Mouse (Mus musculus): Measurements from ENCODE around the gene Ccnc. TPM values are rescaled to one million over a fixed set of nuclear protein-coding genes. Genes with fewer than 3 reads are reported as not detected.
A peak's percentile ranks its signal among the peaks of the same experiment; 100 is the strongest.

The Ccnc gene
- polyA plus RNA-seq, 1 experiment from 2014 or later = 72.1 TPM

- WGBS = 94% methylated on average over 12 of the region's 12 CpGs
- no peak overlapping the region for H3K4me3 ChIP-seq
- H3K4me2 ChIP-seq = no peak overlapping the region
- H3K4me1 ChIP-seq = peaks cover 10% of the 10 kb centered on the region; the same call in 1 of the 2 replicates
- no peaks in the 10 kb centered on the region for H3K27me3 ChIP-seq
- ATAC-seq = no peak
- peaks cover 44% of the 10 kb centered on the region for H3K36me3 ChIP-seq (ENCODE audit: poor library complexity, severe bottlenecking)
- no peak overlapping the region for H3K27ac ChIP-seq
- no peak overlapping the region for H3K9ac ChIP-seq
- H3K9me3 ChIP-seq (replicated peaks) = no peaks in the 10 kb centered on the region
Measured at GRCm38 (mm10) chr4:21780816-21781726, 53.6 kb downstream of the Ccnc start.

- ATAC-seq = no peak
Measured at GRCm38 (mm10) chr4:21786268-21786667, 58.8 kb downstream of the Ccnc start.

GRCm38 (mm10) chr4:21788903-21789302, 61.4 kb downstream of the Ccnc start:
- no peaks in the 10 kb centered on the region for H3K27me3 ChIP-seq
- H3K4me1 ChIP-seq = no peaks in the 10 kb centered on the region
- no peak for ATAC-seq
- no peak overlapping the region for H3K27ac ChIP-seq
- no peaks in the 10 kb centered on the region for H3K9me3 ChIP-seq (replicated peaks)
- no peak overlapping the region for H3K4me2 ChIP-seq
- no peak overlapping the region for H3K4me3 ChIP-seq
- peaks cover 45% of the 10 kb centered on the region for H3K36me3 ChIP-seq (ENCODE audit: poor library complexity, severe bottlenecking)
- 85% methylated on average over 6 of the region's 6 CpGs for WGBS
- H3K9ac ChIP-seq = no peak overlapping the region

More at GRCm38 (mm10) chr4:21786268-21786667, 58.8 kb downstream of the Ccnc start:
- Histone ChIP-seq H3K4me1 (no peaks in the 10 kb centered on the region), H3K9me3 (replicated peaks) (no peaks in the 10 kb centered on the region), H3K27ac (no peak overlapping the region), H3K36me3 (ENCODE audit: poor library complexity, severe bottlenecking) (peaks cover 56% of the 10 kb centered on the region), H3K27me3 (no peaks in the 10 kb centered on the region), H3K4me2 (no peak overlapping the region), H3K4me3 (no peak overlapping the region), H3K9ac (no peak overlapping the region)
- 94% methylated on average over 12 of the region's 12 CpGs for WGBS

- no peaks in the 10 kb centered on the region for H3K27me3 ChIP-seq
- H3K4me1 ChIP-seq = no peaks in the 10 kb centered on the region
- H3K9me3 ChIP-seq (replicated peaks) = no peaks in the 10 kb centered on the region
- H3K4me2 ChIP-seq = no peak overlapping the region
- H3K9ac ChIP-seq = no peak overlapping the region
- H3K4me3 ChIP-seq = no peak overlapping the region
- no peak for ATAC-seq
- whole genome bisulfite sequencing = 92% methylated on average over 4 of the region's 4 CpGs
- peaks cover 35% of the 10 kb centered on the region for H3K36me3 ChIP-seq (ENCODE audit: poor library complexity, severe bottlenecking)
- no peak overlapping the region for H3K27ac ChIP-seq
Measured at GRCm38 (mm10) chr4:21789836-21790235, 62.3 kb downstream of the Ccnc start.

- 67% methylated on average over 3 of the region's 3 CpGs for WGBS
- H3K36me3 ChIP-seq (ENCODE audit: poor library complexity, severe bottlenecking) = peaks cover 30% of the 10 kb centered on the region
- H3K4me1 ChIP-seq = no peaks in the 10 kb centered on the region
- H3K9me3 ChIP-seq (replicated peaks) = no peaks in the 10 kb centered on the region
- peak; percentile 63; the same call in 1 of the 2 replicates for ATAC-seq
- no peak overlapping the region for H3K4me3 ChIP-seq
- H3K27ac ChIP-seq = no peak overlapping the region
- no peak overlapping the region for H3K9ac ChIP-seq
- H3K4me2 ChIP-seq = no peak overlapping the region
- H3K27me3 ChIP-seq = no peaks in the 10 kb centered on the region
Measured at GRCm38 (mm10) chr4:21793631-21794030, 66.1 kb downstream of the Ccnc start.

GRCm38 (mm10) chr4:21801013-21801412, 73.5 kb downstream of the Ccnc start:
- Histone ChIP-seq H3K9me3 (replicated peaks) (no peaks in the 10 kb centered on the region), H3K4me2 (no peak overlapping the region), H3K4me3 (no peak overlapping the region), H3K4me1 (no peaks in the 10 kb centered on the region), H3K36me3 (ENCODE audit: poor library complexity, severe bottlenecking) (peaks cover 60% of the 10 kb centered on the region), H3K27me3 (no peaks in the 10 kb centered on the region), H3K27ac (no peak overlapping the region), H3K9ac (no peak overlapping the region)
- no peak for ATAC-seq
- 98% methylated on average over 1 of the region's 1 CpGs for WGBS

- WGBS = 93% methylated on average over 2 of the region's 2 CpGs
- no peaks in the 10 kb centered on the region for H3K9me3 ChIP-seq (replicated peaks)
- H3K4me3 ChIP-seq = no peak overlapping the region
- H3K27ac ChIP-seq = no peak overlapping the region
- no peaks in the 10 kb centered on the region for H3K4me1 ChIP-seq
- peaks cover 60% of the 10 kb centered on the region for H3K36me3 ChIP-seq (ENCODE audit: poor library complexity, severe bottlenecking)
- H3K27me3 ChIP-seq = no peaks in the 10 kb centered on the region
- no peak overlapping the region for H3K9ac ChIP-seq
- no peak for ATAC-seq
- H3K4me2 ChIP-seq = no peak overlapping the region
Measured at GRCm38 (mm10) chr4:21801620-21802019, 74.1 kb downstream of the Ccnc start.

- Histone ChIP-seq H3K27ac (no peak overlapping the region), H3K27me3 (no peaks in the 10 kb centered on the region), H3K9ac (no peak overlapping the region), H3K9me3 (replicated peaks) (no peaks in the 10 kb centered on the region), H3K4me1 (no peaks in the 10 kb centered on the region), H3K4me2 (no peak overlapping the region), H3K36me3 (ENCODE audit: poor library complexity, severe bottlenecking) (peaks cover 42% of the 10 kb centered on the region), H3K4me3 (no peak overlapping the region)
- WGBS = 68% methylated on average over 5 of the region's 5 CpGs
- ATAC-seq = no peak
Measured at GRCm38 (mm10) chr4:21807204-21807603, 79.7 kb downstream of the Ccnc start.

Other genes starting within 250 kb of the Ccnc start
- 0.38 and 0.46 TPM in 2 replicates for gene Prdm13, start 41.7 kb upstream of the Ccnc start, polyA plus RNA-seq (2015; fragmentation: Nextera tagmentation; extraction: Ambion mirVana)
- 9.0 and 9.8 TPM in 2 replicates for gene Usp45, start 39.5 kb downstream of the Ccnc start, polyA plus RNA-seq (2015; fragmentation: Nextera tagmentation; extraction: Ambion mirVana)
- gene Tstd3, start 39.5 kb downstream of the Ccnc start, polyA plus RNA-seq (2015; fragmentation: Nextera tagmentation; extraction: Ambion mirVana) = 18.1 and 18.4 TPM in 2 replicates
- gene Pnisr, start 119.9 kb downstream of the Ccnc start, polyA plus RNA-seq (2015; fragmentation: Nextera tagmentation; extraction: Ambion mirVana) = 200 and 205 TPM in 2 replicates
- 12.5 and 13.4 TPM in 2 replicates for gene Coq3, start 152.0 kb downstream of the Ccnc start, polyA plus RNA-seq (2015; fragmentation: Nextera tagmentation; extraction: Ambion mirVana)
- 14.5 and 15.2 TPM in 2 replicates for gene Faxc, start 203.6 kb downstream of the Ccnc start, polyA plus RNA-seq (2015; fragmentation: Nextera tagmentation; extraction: Ambion mirVana)

Data from forebrain, embryonic 13.5 days (tissue).